8 mouse cellular contexts compared by ENCODE assay signal in the genomic region with DNA sequence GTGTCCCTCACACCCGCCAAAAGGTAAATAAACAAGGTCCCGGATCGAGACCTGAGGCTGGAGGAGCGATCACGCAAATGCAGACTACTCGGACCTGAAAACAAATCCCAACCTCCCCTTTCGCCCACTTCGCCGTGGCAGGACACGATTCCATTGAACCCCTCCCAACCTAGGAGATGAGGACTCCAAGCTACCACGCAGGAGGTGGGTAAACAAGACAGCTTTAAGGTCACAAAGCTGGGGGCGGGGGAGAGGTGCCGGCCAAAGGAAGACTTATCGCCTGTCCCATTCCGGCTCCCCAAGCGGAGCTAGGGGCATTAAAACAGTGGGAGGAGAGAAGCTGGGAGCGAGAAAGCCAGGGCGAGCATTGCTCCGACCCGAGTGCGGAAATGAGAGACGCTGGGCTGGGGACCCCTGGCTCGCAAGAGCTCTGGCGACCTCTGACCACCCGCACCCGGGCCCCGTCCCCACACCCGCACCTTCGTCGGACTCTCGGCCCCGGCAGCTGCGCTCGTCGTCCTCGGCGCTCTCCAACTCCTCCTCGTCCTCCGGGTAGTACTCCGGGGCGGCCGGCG. TPM values are rescaled to one million over a fixed set of nuclear protein-coding genes. Genes with fewer than 3 reads are reported as not detected.
DNase-seq lines count a peak whose midpoint lies in the region; ATAC-seq and TF ChIP-seq lines count a peak whose summit lies in the region.

No protein-coding gene starts in this region.

- no peaks in the 10 kb centered on the region; the same call in 1 of the 2 replicates for H3K4me1 ChIP-seq in bone marrow, adult 2 months (ENCODE audit: control insufficient read depth, insufficient read depth, low read length)
- peaks cover 52% of the 10 kb centered on the region for H3K4me1 ChIP-seq in erythroblast, embryonic 14.5 days (ENCODE audit: control insufficient read depth)
- no peaks in the 10 kb centered on the region for H3K4me1 ChIP-seq in hindbrain, embryonic 11.5 days (replicated peaks; ENCODE audit: control insufficient read depth, insufficient read depth, low read length)

- H3K4me3 ChIP-seq in bone marrow, adult 2 months (replicated peaks; ENCODE audit: control insufficient read depth, low read depth, low read length) = peak overlapping the region; percentile 85
- H3K4me3 ChIP-seq in erythroblast, embryonic 14.5 days (replicated peaks) = peak overlapping the region; percentile 98
- peak overlapping the region; percentile 95 for H3K4me3 ChIP-seq in hindbrain, embryonic 11.5 days (ENCODE audit: low read depth, low read length)

- no peaks in the 10 kb centered on the region for H3K9me3 ChIP-seq in erythroblast, embryonic 14.5 days (ENCODE audit: control insufficient read depth, low read length)
- no peaks in the 10 kb centered on the region for H3K9me3 ChIP-seq in hindbrain, embryonic 11.5 days (ENCODE audit: control insufficient read depth, low read length)

- no peak for TF ChIP-seq POLR2A in bone marrow, adult 2 months (IDR thresholded peaks at IDR 0.05; ENCODE audit: borderline replicate concordance, control insufficient read depth, low read depth, low read length)

- H3K27ac ChIP-seq in bone marrow, adult 2 months (ENCODE audit: control insufficient read depth, insufficient read depth, low read depth, low read length, poor library complexity) = peak overlapping the region; percentile 98
- H3K27ac ChIP-seq in hindbrain, embryonic 11.5 days (ENCODE audit: low read depth, low read length) = peak overlapping the region; percentile 79

- peak; percentile 15 for ATAC-seq in hindbrain, embryonic 11.5 days (ENCODE audit: low FRiP score)
- ATAC-seq in activated CD4-positive, CD25-positive, alpha-beta regulatory T cell, adult 4 months = no peak

- no peak for TF ChIP-seq CTCF in bone marrow, adult 2 months (IDR thresholded peaks at IDR 0.05; ENCODE audit: control insufficient read depth, insufficient read depth, low read length)

- peaks cover 38% of the 10 kb centered on the region for H3K36me3 ChIP-seq in erythroblast, embryonic 14.5 days (ENCODE audit: control insufficient read depth)
- no peaks in the 10 kb centered on the region for H3K36me3 ChIP-seq in hindbrain, embryonic 11.5 days (ENCODE audit: control insufficient read depth, insufficient read depth, low read length)

- peak; percentile 38 for DNase-seq in spleen, adult 12 weeks (ENCODE audit: low spot score)
- no peak for DNase-seq in spleen, adult 18-20 months
- peak; percentile 56 for DNase-seq in hindbrain, embryonic 11.5 days (ENCODE audit: low spot score)
- peak; percentile 53 for DNase-seq in liver
- peak; percentile 60 for DNase-seq in naive thymus-derived CD4-positive, alpha-beta T cell, adult 2 months (ENCODE audit: low read depth)

- peak overlapping the region; percentile 93 for H3K9ac ChIP-seq in hindbrain, embryonic 11.5 days (ENCODE audit: low read depth, low read length)

- under 1% methylated on average over 43 of the region's 43 CpGs for WGBS in bone marrow, adult 2 months
- 1% methylated on average over 42 of the region's 43 CpGs for WGBS in hindbrain, embryonic 11.5 days

- H3K27me3 ChIP-seq in erythroblast, embryonic 14.5 days (ENCODE audit: control insufficient read depth) = no peaks in the 10 kb centered on the region
- no peaks in the 10 kb centered on the region for H3K27me3 ChIP-seq in hindbrain, embryonic 11.5 days (ENCODE audit: control insufficient read depth, insufficient read depth, low read length)

- H3K4me2 ChIP-seq in hindbrain, embryonic 11.5 days (replicated peaks; ENCODE audit: low read depth, low read length) = peak overlapping the region; percentile 91

RNA-seq across cellular contexts. Expression of gene Suds3, which starts 0.6 kb away (rescaled TPM):
- 40.4 and 57.7 TPM in 2 replicates for polyA plus RNA-seq in bone marrow, adult 2 months (2011; ENCODE audit: insufficient read depth, insufficient read length, low replicate concordance, missing spikeins)
- polyA plus RNA-seq in erythroblast, embryonic 14.5 days (2012) = 8.0 and 8.8 TPM in 2 replicates
- 48.0 and 54.2 TPM in 2 replicates for polyA plus RNA-seq in hindbrain, embryonic 11.5 days (2014; fragmentation: Nextera tagmentation; extraction: Ambion mirVana)
- polyA plus RNA-seq in activated CD4-positive, CD25-positive, alpha-beta regulatory T cell, adult 4 months (2017; shearing (Covaris generic)) = 10 to 100 TPM; 11.5 to 12.3 TPM

RNA-seq across cellular contexts. Expression of gene Taok3, which starts 4.6 kb away (rescaled TPM):
- 31.0 and 47.6 TPM in 2 replicates for polyA plus RNA-seq in bone marrow, adult 2 months (2011; ENCODE audit: insufficient read depth, insufficient read length, low replicate concordance, missing spikeins)
- polyA plus RNA-seq in erythroblast, embryonic 14.5 days (2012) = 5.1 and 5.4 TPM in 2 replicates
- polyA plus RNA-seq in hindbrain, embryonic 11.5 days (2014; fragmentation: Nextera tagmentation; extraction: Ambion mirVana) = 21.7 and 26.1 TPM in 2 replicates
- polyA plus RNA-seq in activated CD4-positive, CD25-positive, alpha-beta regulatory T cell, adult 4 months (2017; shearing (Covaris generic)) = 100 to 1,000 TPM; 137 to 138 TPM

Comparison
In these comparisons a context has a peak if more than half of its experiments do, and no peak if none do; other contexts are left out.
1. DNase-seq: peak in spleen, adult 12 weeks (single experiment), hindbrain, embryonic 11.5 days (single experiment), liver (single experiment) and naive thymus-derived CD4-positive, alpha-beta T cell, adult 2 months (single experiment); none in spleen, adult 18-20 months (0 of 2).
2. Peak in every context shown above with its lines, with median percentiles within 50 percentile points of each other: H3K4me3 ChIP-seq.